Mouse (Mus musculus) MEL (cell line): ENCODE measurements around the gene Rsph1.

Experiments used
- CHD2 ChIP-seq: IDR thresholded peaks from 2 replicates; pipeline ENCODE4 v1.6.1; 2011; ENCODE audit warnings: low read length, improper control_type of control experiment
- CTCF ChIP-seq, 3 experiments: IDR thresholded peaks in 2 of 3; conservative IDR thresholded peaks in 1 of 3; 2 replicates each; pipeline ENCODE4 v1.5.1; 2011 to 2012; ENCODE audit warnings: low read length in 3 of 3, low read depth in 2 of 3, mild to moderate bottlenecking in 2 of 3, improper control_type of control experiment in 1 of 3, inconsistent platforms in 1 of 3, mixed read lengths in 1 of 3, moderate library complexity in 1 of 3; ENCODE audit not compliant: control insufficient read depth in 1 of 3, insufficient read depth in 1 of 3, poor library complexity in 1 of 3, severe bottlenecking in 1 of 3
- POLR2A ChIP-seq, 2 experiments: IDR thresholded peaks; 2 replicates each; pipeline ENCODE4 v1.6.1; 2011 to 2012; ENCODE audit warnings: low read length in 2 of 2, mild to moderate bottlenecking in 2 of 2, control low read depth in 1 of 2, improper control_type of control experiment in 1 of 2, low read depth in 1 of 2, moderate library complexity in 1 of 2; ENCODE audit not compliant: control insufficient read depth in 1 of 2, insufficient read depth in 1 of 2, poor library complexity in 1 of 2
- SMC3 ChIP-seq: IDR thresholded peaks from 2 replicates; pipeline ENCODE4 v1.6.1; 2011; ENCODE audit warnings: low read depth, low read length, improper control_type of control experiment
- UBTF ChIP-seq: IDR thresholded peaks from 2 replicates; pipeline ENCODE4 v1.6.1; 2012; ENCODE audit warnings: low read depth, mild to moderate bottlenecking, inconsistent platforms, low read length, improper control_type of control experiment, moderate library complexity, borderline replicate concordance; ENCODE audit not compliant: insufficient read depth

GRCm38 (mm10) chr17:31277931-31278330 is 748 bp upstream of the Rsph1 start:
- TF ChIP-seq POLR2A (IDR thresholded peaks at IDR 0.05; ENCODE audit: control insufficient read depth in 1 of 2, insufficient read depth in 1 of 2, low read depth in 1 of 2, low read length in 2 of 2, poor library complexity in 1 of 2) = no peak
- TF ChIP-seq SMC3 = no peak
- TF ChIP-seq CTCF (IDR thresholded peaks at IDR 0.05 in 2 of 3, conservative IDR thresholded peaks at IDR 0.05 in 1 of 3; ENCODE audit: control insufficient read depth in 1 of 3, insufficient read depth in 1 of 3, low read depth in 2 of 3, low read length in 3 of 3, poor library complexity in 1 of 3, severe bottlenecking in 1 of 3) = no peak
- no peak for TF ChIP-seq UBTF
- TF ChIP-seq CHD2 = no peak
